Mouse (Mus musculus): ENCODE results near the gene Aff3. TPM values are rescaled to one million over a fixed set of nuclear protein-coding genes. Genes with fewer than 3 reads are reported as not detected.
A peak's percentile ranks its signal among the peaks of the same experiment; 100 is the strongest.

Gene Aff3
- polyA plus RNA-seq, 1 experiment from 2014 or later: 2.1 TPM

GRCm38 (mm10) chr1:38560666-38561065 is 104.1 kb downstream of the Aff3 start:
- peaks cover 35% of the 10 kb centered on the region for H3K4me1 ChIP-seq
- H3K36me3 ChIP-seq: no peaks in the 10 kb centered on the region
- WGBS: 70% methylated on average over 9 of the region's 9 CpGs
- H3K4me2 ChIP-seq: no peak overlapping the region
- no peak for ATAC-seq (ENCODE audit: extremely low read depth, insufficient number of reproducible peaks, low FRiP score, low TSS enrichment)
- no peak overlapping the region for H3K27ac ChIP-seq (replicated peaks)
- H3K27me3 ChIP-seq (replicated peaks): no peaks in the 10 kb centered on the region
- H3K9ac ChIP-seq: no peak overlapping the region
- H3K4me3 ChIP-seq: no peak overlapping the region
- H3K9me3 ChIP-seq: no peaks in the 10 kb centered on the region

GRCm38 (mm10) chr1:38557615-38558014 is 107.1 kb downstream of the Aff3 start:
- WGBS: 41% methylated on average over 8 of the region's 8 CpGs
- Histone ChIP-seq H3K27me3 (replicated peaks) (no peaks in the 10 kb centered on the region), H3K4me3 (peak overlapping the region; percentile 5; the same call in 1 of the 2 replicates), H3K36me3 (no peaks in the 10 kb centered on the region), H3K4me2 (peak overlapping the region; percentile 53), H3K27ac (replicated peaks) (0 out of 2 replicates have a peak overlapping the region, but pooled peaks have one; percentile 29), H3K9me3 (no peaks in the 10 kb centered on the region), H3K4me1 (peaks cover 28% of the 10 kb centered on the region), H3K9ac (0 out of 2 replicates have a peak overlapping the region, but pooled peaks have one; percentile 24)
- ATAC-seq (ENCODE audit: extremely low read depth, insufficient number of reproducible peaks, low FRiP score, low TSS enrichment): no peak

GRCm38 (mm10) chr1:38554546-38554945 is 110.2 kb downstream of the Aff3 start:
- Histone ChIP-seq H3K4me2 (no peak overlapping the region), H3K9ac (no peak overlapping the region), H3K27ac (replicated peaks) (no peak overlapping the region), H3K4me1 (peaks cover 20% of the 10 kb centered on the region), H3K9me3 (no peaks in the 10 kb centered on the region), H3K27me3 (replicated peaks) (no peaks in the 10 kb centered on the region), H3K4me3 (no peak overlapping the region), H3K36me3 (no peaks in the 10 kb centered on the region)
- WGBS: 74% methylated on average over 3 of the region's 3 CpGs
- ATAC-seq (ENCODE audit: extremely low read depth, insufficient number of reproducible peaks, low FRiP score, low TSS enrichment): no peak

GRCm38 (mm10) chr1:38553090-38553489 is 111.7 kb downstream of the Aff3 start:
- H3K27ac ChIP-seq (replicated peaks): no peak overlapping the region
- peaks cover 26% of the 10 kb centered on the region for H3K4me1 ChIP-seq
- no peak overlapping the region for H3K4me3 ChIP-seq
- H3K9ac ChIP-seq: no peak overlapping the region
- no peak for ATAC-seq (ENCODE audit: extremely low read depth, insufficient number of reproducible peaks, low FRiP score, low TSS enrichment)
- H3K9me3 ChIP-seq: no peaks in the 10 kb centered on the region
- 66% methylated on average over 6 of the region's 6 CpGs for WGBS
- H3K36me3 ChIP-seq: no peaks in the 10 kb centered on the region
- H3K27me3 ChIP-seq (replicated peaks): no peaks in the 10 kb centered on the region
- no peak overlapping the region for H3K4me2 ChIP-seq

GRCm38 (mm10) chr1:38550579-38550978 is 114.2 kb downstream of the Aff3 start:
- H3K27ac ChIP-seq (replicated peaks): no peak overlapping the region
- H3K9me3 ChIP-seq: no peaks in the 10 kb centered on the region
- no peak for ATAC-seq (ENCODE audit: extremely low read depth, insufficient number of reproducible peaks, low FRiP score, low TSS enrichment)
- H3K4me1 ChIP-seq: peaks cover 40% of the 10 kb centered on the region
- WGBS: 47% methylated on average over 13 of the region's 13 CpGs
- no peak overlapping the region for H3K9ac ChIP-seq
- H3K4me2 ChIP-seq: no peak overlapping the region
- no peak overlapping the region for H3K4me3 ChIP-seq
- H3K27me3 ChIP-seq (replicated peaks): no peaks in the 10 kb centered on the region
- H3K36me3 ChIP-seq: no peaks in the 10 kb centered on the region

- no peaks in the 10 kb centered on the region for H3K9me3 ChIP-seq
- no peak for ATAC-seq (ENCODE audit: extremely low read depth, insufficient number of reproducible peaks, low FRiP score, low TSS enrichment)
- H3K4me1 ChIP-seq: peaks cover 55% of the 10 kb centered on the region
- no peak overlapping the region for H3K9ac ChIP-seq
- 62% methylated on average over 8 of the region's 8 CpGs for WGBS
- H3K4me3 ChIP-seq: no peak overlapping the region
- no peak overlapping the region for H3K4me2 ChIP-seq
- no peaks in the 10 kb centered on the region for H3K36me3 ChIP-seq
- H3K27me3 ChIP-seq (replicated peaks): no peaks in the 10 kb centered on the region
- H3K27ac ChIP-seq (replicated peaks): no peak overlapping the region
Measured at GRCm38 (mm10) chr1:38548671-38549661, 115.8 kb downstream of the Aff3 start.

GRCm38 (mm10) chr1:38547685-38548084 is 117.1 kb downstream of the Aff3 start:
- H3K36me3 ChIP-seq: no peaks in the 10 kb centered on the region
- WGBS: 73% methylated on average over 9 of the region's 9 CpGs
- peaks cover 55% of the 10 kb centered on the region for H3K4me1 ChIP-seq
- no peak for ATAC-seq (ENCODE audit: extremely low read depth, insufficient number of reproducible peaks, low FRiP score, low TSS enrichment)
- H3K4me2 ChIP-seq: no peak overlapping the region
- H3K4me3 ChIP-seq: no peak overlapping the region
- no peaks in the 10 kb centered on the region for H3K27me3 ChIP-seq (replicated peaks)
- H3K9ac ChIP-seq: no peak overlapping the region
- no peak overlapping the region for H3K27ac ChIP-seq (replicated peaks)
- H3K9me3 ChIP-seq: no peaks in the 10 kb centered on the region

GRCm38 (mm10) chr1:38546696-38547095 is 118.1 kb downstream of the Aff3 start:
- Histone ChIP-seq H3K4me1 (peaks cover 55% of the 10 kb centered on the region), H3K27ac (replicated peaks) (0 out of 2 replicates have a peak overlapping the region, but pooled peaks have one; percentile 5), H3K4me3 (no peak overlapping the region), H3K36me3 (no peaks in the 10 kb centered on the region), H3K9me3 (no peaks in the 10 kb centered on the region), H3K27me3 (replicated peaks) (no peaks in the 10 kb centered on the region), H3K9ac (no peak overlapping the region), H3K4me2 (0 out of 2 replicates have a peak overlapping the region, but pooled peaks have one; percentile 18)
- no peak; the same call in 1 of the 2 replicates for ATAC-seq (ENCODE audit: extremely low read depth, insufficient number of reproducible peaks, low FRiP score, low TSS enrichment)
- WGBS: 31% methylated on average over 7 of the region's 7 CpGs

GRCm38 (mm10) chr1:38545282-38545945 is 119.3 kb downstream of the Aff3 start:
- Histone ChIP-seq H3K36me3 (no peaks in the 10 kb centered on the region), H3K27ac (replicated peaks) (no peak overlapping the region), H3K9me3 (no peaks in the 10 kb centered on the region), H3K4me1 (peaks cover 50% of the 10 kb centered on the region), H3K27me3 (replicated peaks) (no peaks in the 10 kb centered on the region), H3K4me2 (peak overlapping the region; percentile 44), H3K4me3 (no peak overlapping the region), H3K9ac (no peak overlapping the region)
- ATAC-seq (ENCODE audit: extremely low read depth, insufficient number of reproducible peaks, low FRiP score, low TSS enrichment): no peak
- WGBS: 24% methylated on average over 12 of the region's 12 CpGs

GRCm38 (mm10) chr1:38544501-38544900 is 120.3 kb downstream of the Aff3 start:
- H3K27me3 ChIP-seq (replicated peaks): no peaks in the 10 kb centered on the region
- no peak overlapping the region for H3K4me3 ChIP-seq
- H3K36me3 ChIP-seq: no peaks in the 10 kb centered on the region
- H3K4me1 ChIP-seq: peaks cover 50% of the 10 kb centered on the region
- WGBS: 31% methylated on average over 3 of the region's 3 CpGs
- H3K9me3 ChIP-seq: no peaks in the 10 kb centered on the region
- H3K27ac ChIP-seq (replicated peaks): no peak overlapping the region
- H3K4me2 ChIP-seq: no peak overlapping the region
- ATAC-seq (ENCODE audit: extremely low read depth, insufficient number of reproducible peaks, low FRiP score, low TSS enrichment): no peak
- H3K9ac ChIP-seq: no peak overlapping the region

- no peaks in the 10 kb centered on the region for H3K36me3 ChIP-seq
- WGBS: 43% methylated on average over 4 of the region's 4 CpGs
- H3K27ac ChIP-seq (replicated peaks): no peak overlapping the region
- H3K4me2 ChIP-seq: no peak overlapping the region
- no peaks in the 10 kb centered on the region for H3K9me3 ChIP-seq
- no peak overlapping the region for H3K4me3 ChIP-seq
- H3K9ac ChIP-seq: no peak overlapping the region
- ATAC-seq (ENCODE audit: extremely low read depth, insufficient number of reproducible peaks, low FRiP score, low TSS enrichment): no peak
- no peaks in the 10 kb centered on the region for H3K27me3 ChIP-seq (replicated peaks)
- peaks cover 25% of the 10 kb centered on the region for H3K4me1 ChIP-seq
Measured at GRCm38 (mm10) chr1:38541536-38541935, 123.2 kb downstream of the Aff3 start.
